Mouse (Mus musculus) retina, postnatal 1 day (tissue): ENCODE results near the gene Cdkl1.

ENCODE experiments used
- DNase-seq: peaks from one replicate; pipeline ENCODE4 v3.0.0-alpha.2; 2012

Gene Cdkl1

DNA sequence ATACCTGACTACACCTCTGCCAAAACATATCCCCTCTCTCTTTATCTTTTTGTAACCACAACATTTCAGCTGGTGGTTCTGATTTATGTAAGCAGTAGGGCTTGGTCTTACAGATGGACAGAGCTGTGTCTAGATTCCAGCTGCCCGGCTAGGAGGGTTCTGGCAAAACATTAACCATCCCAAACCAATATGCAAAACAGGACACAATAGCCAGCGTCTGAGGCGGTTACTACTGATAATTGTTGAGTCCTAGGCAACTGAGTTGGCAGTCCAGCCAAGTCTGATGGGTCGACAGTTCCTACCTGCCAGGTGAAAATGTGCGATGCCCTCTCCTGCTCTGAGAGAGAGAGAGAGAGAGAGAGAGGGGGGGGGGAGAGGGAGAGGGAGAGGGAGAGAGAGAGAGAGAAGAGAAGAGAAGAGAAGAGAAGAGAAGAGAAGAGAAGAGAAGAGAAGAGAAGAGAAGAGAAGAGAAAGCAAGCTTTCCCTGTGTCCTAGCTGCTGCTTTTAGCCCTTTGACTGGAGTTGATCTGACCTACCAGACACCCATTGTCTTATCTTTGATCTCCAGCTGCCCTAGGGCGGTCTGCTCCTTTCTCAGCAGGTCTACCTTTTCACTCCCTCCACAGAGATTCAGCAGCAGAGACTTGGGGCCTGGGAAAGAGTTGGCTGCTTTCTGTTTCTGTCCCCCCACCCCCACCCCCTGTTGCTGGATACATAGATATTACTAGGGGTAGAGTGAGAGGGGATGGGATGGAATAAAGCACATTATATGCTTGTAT lies 7.6 kb downstream of the Cdkl1 start:
- DNase-seq = no peak

DNA sequence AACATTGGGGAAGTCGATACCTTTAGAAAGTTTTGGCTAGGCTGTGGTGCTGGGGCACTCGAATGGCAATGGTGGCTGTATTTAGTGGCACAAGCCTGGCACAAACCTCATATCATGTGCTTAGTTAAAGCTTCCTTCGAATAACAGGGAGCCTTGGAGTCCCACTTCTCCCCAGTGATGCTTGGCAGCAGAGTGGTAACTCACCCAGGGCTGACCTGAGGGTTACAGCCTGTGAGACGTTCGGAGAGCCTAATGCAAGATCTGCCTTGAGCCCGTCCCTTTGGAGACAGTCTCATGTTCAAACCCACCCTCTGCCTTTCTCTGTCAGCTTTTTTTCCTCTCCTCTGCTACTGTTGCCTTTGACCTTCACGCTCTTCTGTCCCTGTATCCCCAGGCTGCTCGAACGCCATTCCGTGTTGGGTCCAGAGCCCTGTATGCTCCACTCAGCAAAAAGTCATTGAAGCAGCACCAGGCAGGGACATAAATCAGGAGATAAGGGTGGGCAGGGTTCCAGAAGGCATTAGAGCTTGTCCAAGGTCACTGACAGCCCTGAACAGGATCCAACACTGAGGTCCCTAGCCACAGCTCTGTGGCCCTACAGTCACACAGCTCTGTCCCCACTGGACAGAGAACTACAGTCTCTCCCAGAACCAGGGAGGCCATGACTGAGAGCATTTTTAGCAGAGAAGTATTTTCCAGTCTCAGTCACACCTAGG lies 9.0 kb downstream of the Cdkl1 start:
- DNase-seq = no peak

DNA sequence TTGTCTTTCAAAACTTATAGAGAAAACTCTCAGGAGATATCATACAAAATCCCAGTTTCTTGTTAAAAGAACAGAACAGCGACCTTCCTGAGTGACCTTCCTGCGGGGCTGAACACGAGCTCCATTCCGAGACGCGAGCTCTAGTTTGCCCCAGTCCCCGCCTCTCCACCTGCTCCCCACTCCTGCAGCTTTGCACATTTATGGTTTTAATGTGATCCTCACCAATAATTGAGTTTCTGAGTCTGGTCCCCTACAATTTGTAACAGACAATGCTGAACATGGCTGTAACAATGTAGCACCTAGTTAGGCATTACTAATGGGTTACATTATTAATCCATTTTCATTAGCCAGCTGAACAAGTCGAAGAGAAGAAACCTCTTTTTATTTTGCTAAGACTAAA lies 9.6 kb downstream of the Cdkl1 start:
- DNase-seq = no peak

DNA sequence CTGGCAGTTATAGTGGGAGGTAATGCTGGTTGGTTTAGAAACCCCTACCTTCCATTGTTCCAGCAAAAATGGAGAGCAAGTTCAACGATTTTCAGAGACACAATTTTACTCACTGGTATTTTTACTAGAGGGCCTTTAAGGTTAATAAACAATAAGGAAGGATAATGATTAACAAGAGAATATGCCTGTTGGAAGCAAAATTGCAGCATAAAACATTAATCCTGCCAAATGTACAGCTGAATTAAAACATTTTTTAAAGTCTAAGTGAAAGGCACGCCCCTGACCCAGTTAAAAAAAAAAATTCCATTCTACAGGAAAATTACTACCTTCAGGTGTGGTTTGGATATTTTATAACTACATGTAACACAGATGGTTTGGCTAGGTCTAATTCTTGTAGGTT lies 13.1 kb downstream of the Cdkl1 start:
- no peak for DNase-seq

DNA sequence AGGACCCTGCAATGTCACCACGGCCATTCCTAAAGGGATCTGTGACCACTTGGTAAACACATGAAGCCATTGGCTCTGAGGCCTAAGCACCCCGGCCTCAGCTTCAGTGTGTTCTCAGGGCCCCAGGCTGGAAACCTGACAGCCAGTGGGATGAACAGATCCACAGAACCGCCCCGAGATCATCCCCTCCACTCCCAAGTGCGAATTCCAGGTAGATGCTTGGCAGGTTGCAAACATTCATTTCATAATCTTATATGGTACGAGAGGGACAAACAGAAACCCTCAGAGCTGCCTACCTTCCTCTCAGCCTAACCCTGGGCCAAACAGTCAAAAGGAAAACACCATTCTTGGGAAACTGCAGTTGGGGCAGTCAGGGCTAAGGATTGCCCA lies 13.7 kb downstream of the Cdkl1 start:
- no peak for DNase-seq

DNA sequence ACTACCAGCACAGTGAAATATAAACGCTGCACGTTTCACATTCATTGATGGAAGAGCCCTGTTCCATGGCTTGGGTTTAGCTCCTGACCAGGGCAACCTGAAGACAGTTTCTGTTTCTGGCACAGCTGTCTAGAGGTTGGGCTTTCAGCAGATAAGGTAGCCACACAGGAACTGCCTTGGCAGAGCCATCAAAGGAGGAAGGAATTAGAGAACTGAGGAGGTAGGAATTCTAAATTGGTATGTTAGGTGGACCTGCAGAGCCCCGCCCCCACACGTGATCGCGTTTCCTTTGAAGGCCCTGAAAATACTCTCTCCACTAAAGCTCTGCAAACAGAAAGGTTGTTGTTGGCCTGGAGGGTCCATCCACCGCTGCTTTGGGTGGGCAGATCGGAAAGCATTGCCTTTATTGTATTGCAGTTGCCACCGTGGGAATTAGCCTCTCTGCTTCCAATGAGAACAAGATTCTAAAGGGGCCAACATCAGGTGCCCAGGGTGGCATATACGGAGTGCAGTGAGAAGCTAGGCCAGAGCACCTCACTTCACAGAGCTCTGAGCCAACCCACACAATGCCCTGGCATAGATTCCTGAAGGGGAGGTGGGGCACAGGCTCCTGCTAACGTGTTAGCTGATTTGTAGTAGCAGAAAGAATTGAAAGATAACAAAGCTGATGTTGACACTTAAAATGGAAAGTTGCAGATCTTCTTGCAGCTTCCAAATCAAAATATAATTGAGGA lies 14.3 kb downstream of the Cdkl1 start:
- DNase-seq = no peak

DNA sequence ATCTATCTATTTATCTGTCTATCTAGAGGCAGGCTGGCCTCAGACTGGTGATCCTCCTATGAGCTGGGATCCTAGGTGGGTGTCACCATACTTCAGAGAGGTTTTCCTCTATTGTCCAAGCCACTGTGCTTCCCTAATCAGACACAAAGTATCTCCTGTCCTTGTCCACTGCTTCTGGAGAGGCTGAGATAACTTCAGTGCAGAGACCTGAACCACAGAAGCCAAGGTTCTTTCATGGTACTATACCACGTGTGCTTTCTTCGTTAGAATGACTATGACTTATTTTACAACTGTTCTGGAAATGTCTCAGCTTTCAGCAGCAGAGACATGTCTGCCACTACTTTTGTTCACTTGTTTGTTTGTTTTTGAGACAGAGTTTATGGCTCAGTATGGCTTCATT lies 22.2 kb downstream of the Cdkl1 start:
- no peak for DNase-seq

DNA sequence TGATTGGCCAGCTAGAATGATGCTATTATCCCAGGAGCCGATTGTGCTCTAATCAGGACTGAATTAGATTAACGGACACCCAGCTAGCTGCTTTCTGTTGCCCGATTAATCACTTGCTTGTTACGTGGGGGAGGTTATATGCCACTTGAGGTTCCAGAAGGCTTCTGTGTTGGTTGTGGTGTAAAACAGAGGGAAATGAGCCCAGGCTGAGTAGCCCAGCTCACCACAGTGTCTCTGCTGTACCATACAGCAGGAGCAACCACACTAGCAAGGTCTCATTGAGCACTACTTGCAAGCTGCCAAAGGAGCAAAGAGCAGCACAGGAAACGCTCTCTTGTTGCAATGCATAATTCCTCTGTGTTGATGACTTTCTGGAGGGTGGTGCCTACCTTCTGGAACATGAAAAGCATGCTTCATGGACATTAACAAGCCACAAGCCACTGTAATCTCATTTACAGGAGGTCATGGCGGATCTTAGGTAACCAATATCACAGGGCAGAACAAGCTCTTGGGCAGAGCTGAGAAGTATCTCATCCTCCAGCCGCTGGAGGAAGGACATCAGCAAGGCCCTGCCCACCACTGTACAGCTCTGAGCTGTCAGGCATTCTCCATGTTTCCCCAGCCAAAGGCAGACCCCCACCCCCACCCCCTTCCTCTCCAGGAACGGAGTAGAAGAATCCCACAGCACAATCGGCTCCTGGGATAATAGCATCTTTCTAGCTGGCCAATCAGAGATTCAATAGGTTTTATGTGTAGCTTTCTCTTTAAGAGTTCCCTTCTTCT lies 23.4 kb downstream of the Cdkl1 start:
- DNase-seq = peak; percentile 49

DNA sequence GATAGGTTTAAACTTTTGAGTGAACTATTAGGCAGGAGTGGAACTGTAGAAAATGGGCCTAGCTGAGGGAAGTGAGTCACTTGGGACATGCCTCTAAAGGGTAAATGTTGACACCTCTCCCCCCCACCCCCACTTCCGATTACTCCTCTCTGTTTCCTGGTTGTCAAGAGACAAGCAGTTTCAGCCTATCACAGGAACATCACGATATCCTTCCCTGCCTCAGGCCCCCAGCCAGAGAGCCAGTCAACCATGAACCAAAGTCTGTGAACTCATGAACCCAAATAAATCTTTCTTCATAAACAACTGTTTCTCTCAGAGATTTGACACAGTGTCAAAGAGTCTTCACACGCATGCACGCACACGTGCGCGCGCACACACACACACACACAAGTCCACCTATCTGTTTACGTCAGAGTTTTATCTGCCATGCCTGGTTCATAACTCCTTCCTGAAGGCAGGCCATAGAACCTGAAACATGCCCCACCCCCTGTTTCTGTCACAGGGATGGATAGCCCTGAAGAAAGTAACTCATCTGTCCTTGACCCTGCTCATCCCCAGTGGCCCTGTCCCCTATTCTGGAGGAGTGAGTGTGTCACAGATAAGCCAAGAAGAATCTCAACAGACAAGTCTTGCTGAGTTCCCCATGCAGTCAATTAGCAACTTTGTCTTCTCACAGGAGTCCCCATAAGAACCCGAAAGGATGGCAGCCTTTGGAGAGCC lies 24.7 kb downstream of the Cdkl1 start:
- peak; percentile 50 for DNase-seq

DNA sequence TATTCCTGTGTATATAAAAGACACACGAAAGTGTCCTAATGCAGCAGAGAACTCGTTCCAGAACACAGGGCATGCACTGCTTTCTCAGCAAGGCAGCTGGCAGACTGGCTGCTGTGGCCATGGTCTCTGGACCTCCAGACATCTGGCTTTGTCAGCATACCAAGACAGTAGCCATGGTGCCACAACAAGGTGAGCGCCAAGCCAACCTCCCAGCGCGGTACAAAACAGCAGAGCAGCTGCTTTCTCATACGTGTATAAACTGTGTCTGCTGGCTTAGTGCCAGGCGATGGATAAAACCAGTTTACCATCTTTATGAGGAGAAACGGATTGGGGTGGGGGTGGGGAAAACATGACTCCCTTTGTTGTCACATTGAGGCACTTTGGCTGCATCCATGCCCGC lies 25.5 kb downstream of the Cdkl1 start:
- DNase-seq = peak; percentile 65

DNA sequence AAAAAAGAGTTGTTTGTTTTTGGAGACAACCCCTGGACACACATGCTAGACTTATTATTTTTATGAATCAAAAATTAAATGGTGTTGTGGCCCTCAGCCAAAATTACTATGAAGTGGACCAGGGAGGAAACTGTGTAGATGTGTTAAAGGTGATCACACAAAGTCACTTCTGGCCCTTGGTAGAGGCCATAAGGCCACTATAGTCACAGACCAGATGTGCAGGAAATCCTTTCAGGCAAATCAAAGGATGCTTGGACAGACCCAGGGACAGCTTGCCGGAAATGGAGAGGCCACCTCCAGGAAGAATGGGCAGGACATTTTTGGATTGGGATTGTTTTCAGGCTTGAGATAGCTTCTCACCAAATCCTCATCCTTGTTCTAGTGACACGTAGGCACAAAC lies 29.5 kb downstream of the Cdkl1 start:
- no peak for DNase-seq

DNA sequence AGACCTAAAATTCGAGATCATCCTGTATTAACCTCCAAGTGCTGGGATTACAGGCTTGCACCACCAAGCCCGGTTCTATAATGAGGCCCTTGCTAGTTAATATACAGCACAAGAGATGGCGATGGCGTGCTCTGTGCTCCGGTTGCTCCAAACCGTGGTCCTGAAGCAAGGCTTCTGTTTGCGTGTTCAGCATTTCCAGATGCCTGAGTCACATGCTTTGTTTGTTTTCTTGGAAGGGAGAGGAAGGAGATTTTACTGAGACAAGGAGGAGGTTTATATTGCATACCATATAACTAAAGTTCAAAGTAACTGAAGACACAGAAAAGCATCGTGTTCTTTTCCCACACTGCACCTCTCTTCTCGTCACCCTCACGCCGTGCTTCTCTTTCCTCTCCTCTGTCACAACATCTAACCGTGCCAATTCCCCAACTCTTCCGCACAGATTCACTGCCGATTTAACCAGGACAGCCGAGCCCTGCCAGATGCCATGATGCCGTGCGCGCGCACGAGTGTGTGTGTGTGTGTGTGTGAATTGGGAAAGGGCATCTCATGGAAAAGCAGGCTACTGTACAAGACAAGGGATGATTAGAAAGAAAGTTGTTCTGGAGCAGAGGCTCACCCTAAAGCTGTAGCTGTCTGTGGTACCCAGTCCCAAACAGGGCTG lies 30.2 kb downstream of the Cdkl1 start:
- no peak for DNase-seq

DNA sequence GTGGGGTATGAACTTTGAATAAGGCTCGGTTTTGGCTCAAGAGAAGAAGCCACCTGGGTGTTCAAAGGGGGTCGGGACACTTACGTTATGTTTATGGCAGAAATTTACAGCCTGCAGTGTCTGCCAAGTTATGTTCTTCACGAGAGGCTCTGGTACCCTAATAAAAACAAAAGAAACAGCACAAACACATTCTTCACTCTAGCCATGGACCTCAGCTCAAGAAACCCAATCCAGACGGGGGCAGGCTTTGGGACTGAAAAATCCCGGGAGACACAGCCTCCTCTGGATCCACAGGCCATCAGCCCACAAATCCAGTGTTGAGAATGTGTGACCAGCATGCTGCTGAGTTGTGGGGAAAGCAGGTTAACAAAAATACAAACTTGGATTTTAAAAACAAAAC lies 31.1 kb downstream of the Cdkl1 start:
- no peak for DNase-seq

DNA sequence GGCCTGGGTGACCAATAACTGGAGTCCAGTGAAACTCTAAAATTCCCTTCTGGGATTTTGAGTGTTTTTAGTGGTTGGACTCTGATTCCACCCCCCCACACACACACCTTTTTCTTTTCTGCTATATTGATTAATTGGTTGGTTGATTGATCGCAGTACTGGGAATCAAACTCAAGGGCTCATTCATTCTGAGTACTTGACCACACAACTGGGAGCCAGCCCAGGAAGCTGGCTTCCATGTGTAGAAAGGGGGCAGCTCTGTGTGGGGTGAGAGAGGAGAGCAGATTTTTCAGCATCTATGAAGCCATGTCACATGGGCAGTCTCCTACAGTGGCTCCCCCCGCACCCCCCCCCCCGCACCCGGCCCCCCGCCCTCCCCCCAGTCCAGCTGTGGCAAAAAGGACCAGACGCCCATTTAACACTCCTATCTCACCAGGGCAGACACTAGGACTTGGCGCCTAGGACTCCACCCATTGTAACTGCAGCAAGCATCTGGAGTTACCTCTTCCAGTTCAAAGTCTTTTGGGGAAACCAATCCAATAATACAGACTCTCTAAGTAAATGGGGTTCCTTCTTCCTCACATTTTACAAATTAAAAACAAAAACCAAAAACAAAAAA lies 31.7 kb downstream of the Cdkl1 start:
- DNase-seq = no peak

DNA sequence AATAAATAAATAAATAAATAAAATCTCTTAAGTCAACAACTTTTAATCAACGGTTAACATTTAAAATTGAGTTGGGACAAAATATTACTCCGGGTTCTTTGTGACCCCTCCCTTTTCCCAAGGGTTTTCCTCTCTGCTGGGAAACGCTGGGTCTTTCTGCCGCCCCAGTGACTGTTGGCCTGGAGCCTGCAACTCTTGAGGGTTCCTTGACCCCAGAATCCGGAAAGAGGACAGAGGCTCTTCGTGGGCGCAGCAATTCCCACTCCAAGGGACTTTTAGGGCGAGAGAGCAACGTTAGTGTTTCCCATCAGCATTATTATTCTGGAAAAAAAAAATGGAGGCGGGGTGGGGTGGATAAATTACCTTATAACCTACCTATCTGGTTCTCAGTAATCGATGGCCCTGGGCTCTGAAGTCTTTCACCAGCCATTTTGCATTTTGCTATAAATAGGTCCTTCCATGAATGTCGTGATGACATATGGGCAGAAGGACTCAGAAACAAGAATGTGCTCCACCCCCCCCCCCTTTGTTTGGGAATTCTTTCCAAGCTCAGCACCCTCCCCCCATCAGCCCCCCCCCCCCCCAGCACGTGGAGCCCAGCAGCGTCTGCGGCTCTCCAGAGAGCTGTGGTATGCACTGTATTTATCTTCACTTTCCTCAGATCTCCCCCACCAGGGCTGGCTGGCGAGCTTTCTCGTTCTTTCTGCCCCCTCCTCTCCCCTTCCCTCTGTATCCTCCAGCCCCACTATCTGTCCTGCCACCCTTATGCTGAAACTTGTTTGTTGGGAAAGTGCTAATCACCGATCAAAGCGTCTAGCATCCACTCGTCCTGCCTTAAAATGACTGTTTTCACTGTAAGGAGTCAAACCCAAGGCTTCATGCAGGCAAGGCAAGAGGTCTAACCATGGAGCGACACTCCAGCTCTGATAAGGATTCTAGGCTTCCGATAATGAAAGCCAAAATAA lies 32.6 kb downstream of the Cdkl1 start:
- DNase-seq = peak; percentile 51

DNA sequence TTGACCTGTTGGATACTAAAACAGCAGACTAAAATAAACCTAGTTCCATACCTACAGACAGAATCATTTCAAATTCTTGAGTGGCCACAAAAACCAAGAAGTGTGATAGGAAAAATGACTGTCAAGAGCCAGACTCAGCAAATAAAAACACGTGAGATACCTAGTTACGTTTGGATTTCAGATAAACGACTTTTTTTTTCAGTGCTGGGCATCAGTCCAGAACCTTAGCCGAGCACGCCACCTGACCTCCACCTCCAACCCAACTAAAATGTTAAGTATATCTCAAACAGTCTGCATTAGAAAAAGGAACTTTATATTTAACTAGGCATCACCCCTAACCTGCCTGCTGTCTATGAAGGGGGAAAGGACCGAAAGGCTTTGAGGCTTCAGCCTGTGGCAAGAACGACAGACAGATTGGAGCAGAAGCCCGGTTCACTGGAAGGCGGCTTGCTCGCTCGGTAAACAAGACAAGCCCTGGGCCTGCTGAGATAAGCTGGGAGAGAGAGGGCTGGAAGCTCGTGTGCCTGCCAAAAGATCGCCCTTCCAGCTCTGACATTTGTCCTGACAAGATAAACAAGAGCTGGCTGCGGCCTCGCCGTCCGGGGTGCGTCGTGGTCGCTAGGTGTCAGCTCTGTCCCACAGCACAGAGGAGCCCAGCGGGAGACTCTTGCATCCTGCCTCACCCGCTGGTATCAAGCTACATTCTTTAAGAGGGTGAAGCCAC lies 33.5 kb downstream of the Cdkl1 start:
- peak; percentile 82 for DNase-seq

DNA sequence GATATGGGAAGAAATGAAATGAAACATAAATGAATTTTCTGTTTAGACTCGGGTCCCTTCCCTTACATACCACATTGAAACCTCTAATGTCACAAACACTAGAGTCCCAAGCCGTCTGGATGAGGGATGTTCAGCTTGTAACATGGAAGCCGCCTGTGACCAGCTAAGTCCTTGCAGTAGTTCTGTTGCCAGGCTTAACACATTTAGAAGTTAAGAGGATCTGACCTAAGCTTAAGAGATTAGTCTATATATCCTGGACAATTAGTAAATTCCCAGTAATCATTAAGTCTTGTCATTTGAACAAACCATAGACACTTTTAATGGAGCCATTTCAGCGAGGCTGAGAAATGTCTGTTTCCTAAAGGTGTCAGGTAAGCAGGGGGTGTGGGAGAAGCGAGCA lies 35.1 kb downstream of the Cdkl1 start:
- DNase-seq = peak; percentile 73

DNA sequence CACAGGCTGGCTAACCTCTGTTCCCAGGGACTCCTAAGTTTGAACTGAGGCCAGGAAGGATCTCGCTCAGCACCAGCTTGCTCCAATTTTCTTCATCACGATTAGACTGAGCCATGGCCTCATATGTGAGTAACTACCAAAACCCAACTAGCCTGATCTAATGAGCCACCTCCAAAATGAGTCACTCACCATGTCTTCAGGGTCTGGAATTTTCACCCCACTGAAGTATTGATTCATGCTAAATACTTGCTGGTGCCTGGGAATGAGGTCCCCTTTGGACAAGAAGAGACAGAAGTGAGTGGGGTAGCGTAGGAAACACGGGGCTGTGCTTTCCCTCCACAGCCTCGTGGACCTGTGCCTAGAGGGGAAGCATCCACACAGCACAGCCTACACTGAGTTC lies 37.1 kb downstream of the Cdkl1 start:
- no peak for DNase-seq

DNA sequence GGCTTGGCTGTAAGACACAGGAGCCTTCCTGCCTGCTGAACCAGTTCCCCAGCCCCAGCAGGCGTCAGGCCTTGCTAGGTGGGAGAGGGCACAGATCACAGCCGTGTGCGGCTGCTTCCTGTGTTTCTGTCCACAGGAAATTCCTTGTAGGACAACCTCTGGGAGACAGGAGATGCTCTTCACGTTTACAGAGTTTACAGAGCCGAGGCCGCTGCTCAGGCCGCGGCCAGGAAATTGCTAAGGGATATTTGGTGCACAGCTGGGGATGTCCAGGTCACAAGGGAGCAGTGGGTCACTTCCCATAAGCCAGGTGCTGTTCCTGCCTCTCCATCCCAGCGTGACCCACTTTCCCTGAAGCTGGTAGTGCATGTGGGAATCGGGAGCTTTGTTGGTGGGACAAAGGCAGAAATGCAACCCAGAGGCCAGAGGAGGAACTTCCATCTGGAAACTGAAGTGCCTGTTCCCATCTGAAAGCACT lies 39.2 kb downstream of the Cdkl1 start:
- peak; percentile 85 for DNase-seq
